Mouse (Mus musculus): Measurements from ENCODE around the gene BC005537. TPM values are rescaled to one million over a fixed set of nuclear protein-coding genes. Genes with fewer than 3 reads are reported as not detected.

BC005537 gene
- polyA plus RNA-seq, 1 experiment from 2014 or later: 9.4 TPM

DNA sequence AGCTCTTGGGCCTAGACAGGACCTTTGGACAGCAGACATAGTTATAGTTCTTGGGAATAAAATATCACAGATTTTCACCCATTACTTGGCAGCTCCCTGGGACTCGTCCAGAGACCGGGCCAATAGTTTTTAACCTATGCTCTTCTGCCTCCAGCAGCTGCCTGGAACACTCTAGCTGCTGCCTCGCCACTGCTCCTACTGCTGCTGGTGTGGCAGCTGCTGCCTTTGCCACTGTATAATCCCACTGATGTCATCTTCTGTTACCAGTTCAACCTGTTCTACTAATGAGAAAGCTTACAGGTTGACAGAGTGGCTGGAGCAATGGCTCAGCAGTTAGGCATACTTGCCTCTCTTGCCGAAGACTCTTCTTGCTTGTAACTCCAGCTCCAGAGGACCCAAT is 47.9 kb downstream of the BC005537 start:
- H3K27me3 ChIP-seq (replicated peaks): no peaks in the 10 kb centered on the region; the same call in 1 of the 2 replicates
- no peak overlapping the region for H3K9ac ChIP-seq
- H3K4me3 ChIP-seq: no peak overlapping the region
- H3K4me2 ChIP-seq: no peak overlapping the region
- H3K27ac ChIP-seq (ENCODE audit: poor library complexity, severe bottlenecking): no peak overlapping the region
- no peaks in the 10 kb centered on the region for H3K9me3 ChIP-seq (replicated peaks)
- peaks cover 8% of the 10 kb centered on the region; the same call in 1 of the 2 replicates for H3K4me1 ChIP-seq (replicated peaks)
- ATAC-seq (ENCODE audit: insufficient number of reproducible peaks, low FRiP score): no peak
- no peaks in the 10 kb centered on the region for H3K36me3 ChIP-seq
- WGBS: 84% methylated on average over 4 of the region's 4 CpGs

DNA sequence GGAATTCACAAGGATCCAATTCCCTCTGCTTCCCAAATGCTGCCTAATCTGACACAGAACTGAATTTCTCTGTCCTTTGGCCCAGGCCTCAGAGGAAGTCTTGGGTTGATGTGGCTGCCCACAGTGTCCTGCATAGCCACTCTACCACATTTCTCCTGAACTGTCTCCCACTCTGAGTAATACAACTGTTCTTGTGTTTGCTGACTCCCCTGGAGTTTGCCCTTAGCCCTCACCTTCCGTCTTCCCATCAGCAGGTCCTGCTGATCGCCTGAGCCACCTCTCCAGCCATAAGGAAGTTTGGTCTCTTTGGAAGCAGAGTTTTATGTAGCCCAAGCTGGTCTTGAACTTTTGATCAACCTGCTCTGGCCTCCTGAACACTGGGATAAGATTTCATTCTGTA is 50.5 kb downstream of the BC005537 start:
- Histone ChIP-seq H3K4me1 (replicated peaks) (no peaks in the 10 kb centered on the region), H3K36me3 (no peaks in the 10 kb centered on the region), H3K27ac (ENCODE audit: poor library complexity, severe bottlenecking) (no peak overlapping the region), H3K4me2 (no peak overlapping the region), H3K4me3 (no peak overlapping the region), H3K9me3 (replicated peaks) (no peaks in the 10 kb centered on the region), H3K9ac (no peak overlapping the region), H3K27me3 (replicated peaks) (no peaks in the 10 kb centered on the region)
- ATAC-seq (ENCODE audit: insufficient number of reproducible peaks, low FRiP score): no peak
- WGBS: 74% methylated on average over 2 of the region's 2 CpGs

- H3K4me3 ChIP-seq: no peak overlapping the region
- no peaks in the 10 kb centered on the region for H3K36me3 ChIP-seq
- no peaks in the 10 kb centered on the region; the same call in 1 of the 2 replicates for H3K4me1 ChIP-seq (replicated peaks)
- H3K4me2 ChIP-seq: no peak overlapping the region
- H3K27ac ChIP-seq (ENCODE audit: poor library complexity, severe bottlenecking): no peak overlapping the region
- 58% methylated on average over 3 of the region's 3 CpGs for WGBS
- no peak overlapping the region for H3K9ac ChIP-seq
- ATAC-seq (ENCODE audit: insufficient number of reproducible peaks, low FRiP score): no peak
- no peaks in the 10 kb centered on the region for H3K27me3 ChIP-seq (replicated peaks)
- H3K9me3 ChIP-seq (replicated peaks): no peaks in the 10 kb centered on the region
These were observed 51.1 kb downstream of the BC005537 start for GRCm38 (mm10) chr13:24852570-24852969.

- Histone ChIP-seq H3K4me1 (replicated peaks) (no peaks in the 10 kb centered on the region; the same call in 1 of the 2 replicates), H3K9ac (no peak overlapping the region), H3K4me3 (no peak overlapping the region), H3K36me3 (no peaks in the 10 kb centered on the region), H3K4me2 (no peak overlapping the region), H3K27me3 (replicated peaks) (no peaks in the 10 kb centered on the region), H3K9me3 (replicated peaks) (no peaks in the 10 kb centered on the region), H3K27ac (ENCODE audit: poor library complexity, severe bottlenecking) (no peak overlapping the region)
- no peak for ATAC-seq (ENCODE audit: insufficient number of reproducible peaks, low FRiP score)
These were observed 57.7 kb downstream of the BC005537 start for GRCm38 (mm10) chr13:24859115-24859514.

DNA sequence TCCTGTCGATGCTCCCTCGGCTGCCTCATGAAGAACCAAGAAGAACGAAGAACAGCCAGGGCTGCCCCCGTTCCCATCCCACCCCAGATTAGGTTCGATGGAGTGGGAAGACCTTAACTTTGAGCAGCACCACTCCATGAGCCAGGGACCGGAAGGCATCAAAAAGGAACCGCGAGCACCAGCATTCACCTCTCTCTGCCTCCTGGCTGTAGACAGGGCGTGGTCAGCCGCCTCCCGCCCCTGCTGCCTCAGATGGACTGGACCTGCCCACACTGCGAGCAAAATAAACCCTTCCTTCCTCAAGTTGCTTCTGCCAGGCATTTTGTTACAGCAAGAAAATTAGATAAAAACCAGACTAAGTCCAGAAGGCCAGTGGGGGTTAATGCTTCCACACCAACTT is 59.6 kb downstream of the BC005537 start:
- Histone ChIP-seq H3K4me1 (replicated peaks) (no peaks in the 10 kb centered on the region; the same call in 1 of the 2 replicates), H3K36me3 (no peaks in the 10 kb centered on the region), H3K9me3 (replicated peaks) (no peaks in the 10 kb centered on the region), H3K27ac (ENCODE audit: poor library complexity, severe bottlenecking) (no peak overlapping the region), H3K9ac (no peak overlapping the region), H3K4me2 (no peak overlapping the region), H3K27me3 (replicated peaks) (no peaks in the 10 kb centered on the region), H3K4me3 (no peak overlapping the region)
- no peak for ATAC-seq (ENCODE audit: insufficient number of reproducible peaks, low FRiP score)
- WGBS: 61% methylated on average over 12 of the region's 12 CpGs

- H3K4me3 ChIP-seq: no peak overlapping the region
- H3K27me3 ChIP-seq (replicated peaks): no peaks in the 10 kb centered on the region
- no peak overlapping the region for H3K27ac ChIP-seq (ENCODE audit: poor library complexity, severe bottlenecking)
- H3K36me3 ChIP-seq: no peaks in the 10 kb centered on the region
- no peaks in the 10 kb centered on the region for H3K9me3 ChIP-seq (replicated peaks)
- no peak for ATAC-seq (ENCODE audit: insufficient number of reproducible peaks, low FRiP score)
- no peaks in the 10 kb centered on the region; the same call in 1 of the 2 replicates for H3K4me1 ChIP-seq (replicated peaks)
- H3K4me2 ChIP-seq: no peak overlapping the region
- no peak overlapping the region for H3K9ac ChIP-seq
- WGBS: 74% methylated on average over 7 of the region's 7 CpGs
These were observed 60.6 kb downstream of the BC005537 start for GRCm38 (mm10) chr13:24862021-24862420.

GRCm38 (mm10) chr13:24862520-24862919 is 61.1 kb downstream of the BC005537 start:
- no peak overlapping the region for H3K4me3 ChIP-seq
- WGBS: 50% methylated on average over 7 of the region's 7 CpGs
- ATAC-seq (ENCODE audit: insufficient number of reproducible peaks, low FRiP score): no peak
- no peaks in the 10 kb centered on the region; the same call in 1 of the 2 replicates for H3K4me1 ChIP-seq (replicated peaks)
- no peak overlapping the region for H3K4me2 ChIP-seq
- H3K36me3 ChIP-seq: no peaks in the 10 kb centered on the region
- no peaks in the 10 kb centered on the region for H3K27me3 ChIP-seq (replicated peaks)
- H3K9ac ChIP-seq: no peak overlapping the region
- no peaks in the 10 kb centered on the region for H3K9me3 ChIP-seq (replicated peaks)
- no peak overlapping the region for H3K27ac ChIP-seq (ENCODE audit: poor library complexity, severe bottlenecking)

Other genes with a start within 250 kb of the BC005537 start
- gene Ripor2, start 219.5 kb upstream of the BC005537 start, polyA plus RNA-seq (2016; fragmentation: Nextera tagmentation; extraction: Ambion mirVana): 10.5 and 10.9 TPM in 2 replicates
- not detected in 2 replicates for gene Armh2, start 60.4 kb upstream of the BC005537 start, polyA plus RNA-seq (2016; fragmentation: Nextera tagmentation; extraction: Ambion mirVana)
- gene Gmnn, start 39.7 kb upstream of the BC005537 start, polyA plus RNA-seq (2016; fragmentation: Nextera tagmentation; extraction: Ambion mirVana): 111 and 114 TPM in 2 replicates
- 187 and 195 TPM in 2 replicates for gene Acot13, start 29.9 kb downstream of the BC005537 start, polyA plus RNA-seq (2016; fragmentation: Nextera tagmentation; extraction: Ambion mirVana)
- gene Tdp2, start 30.0 kb downstream of the BC005537 start, polyA plus RNA-seq (2016; fragmentation: Nextera tagmentation; extraction: Ambion mirVana): 38.5 and 38.9 TPM in 2 replicates
- gene D130043K22Rik, start 43.5 kb downstream of the BC005537 start, polyA plus RNA-seq (2016; fragmentation: Nextera tagmentation; extraction: Ambion mirVana): 0.28 TPM in 1 of 2 replicates, not detected in the other
- gene Aldh5a1, start 136.0 kb downstream of the BC005537 start, polyA plus RNA-seq (2016; fragmentation: Nextera tagmentation; extraction: Ambion mirVana): 13.3 and 13.8 TPM in 2 replicates
- 0.15 and 0.24 TPM in 2 replicates for gene Gpld1, start 141.5 kb downstream of the BC005537 start, polyA plus RNA-seq (2016; fragmentation: Nextera tagmentation; extraction: Ambion mirVana)
- gene Mrs2, start 218.7 kb downstream of the BC005537 start, polyA plus RNA-seq (2016; fragmentation: Nextera tagmentation; extraction: Ambion mirVana): 27.6 and 28.7 TPM in 2 replicates